Mouse (Mus musculus) hematopoietic stem cell, adult 5-6 weeks (primary cell): ENCODE results near the gene Drc1. TPM values are rescaled to one million over a fixed set of nuclear protein-coding genes. Genes with fewer than 3 reads are reported as not detected.

Source experiments
- ATAC-seq, 2 experiments: fragments of 125-278 bp in 1 of 2; replicated peaks in 1 of 2; 2 replicates each; pipeline ENCODE4 v1.8.0; 2016 to 2017; ENCODE audit warnings: inconsistent platforms in 2 of 2, mild to moderate bottlenecking in 2 of 2, moderate number of reproducible peaks in 2 of 2, low read depth in 1 of 2, moderate TSS enrichment in 1 of 2; ENCODE audit not compliant: low FRiP score in 2 of 2, poor library complexity in 2 of 2, severe bottlenecking in 2 of 2, insufficient read depth in 1 of 2, low TSS enrichment in 1 of 2
- total RNA-seq: library from RNA; stranded (forward); fragments of 172-1452, 232-1000 nt; gene quantifications from 2 replicates; pipeline ENCODE4 v1.2.3, GENCODE M21; 2017

Drc1 gene
- total RNA-seq, 1 experiment from 2014 or later: not detected

DNA sequence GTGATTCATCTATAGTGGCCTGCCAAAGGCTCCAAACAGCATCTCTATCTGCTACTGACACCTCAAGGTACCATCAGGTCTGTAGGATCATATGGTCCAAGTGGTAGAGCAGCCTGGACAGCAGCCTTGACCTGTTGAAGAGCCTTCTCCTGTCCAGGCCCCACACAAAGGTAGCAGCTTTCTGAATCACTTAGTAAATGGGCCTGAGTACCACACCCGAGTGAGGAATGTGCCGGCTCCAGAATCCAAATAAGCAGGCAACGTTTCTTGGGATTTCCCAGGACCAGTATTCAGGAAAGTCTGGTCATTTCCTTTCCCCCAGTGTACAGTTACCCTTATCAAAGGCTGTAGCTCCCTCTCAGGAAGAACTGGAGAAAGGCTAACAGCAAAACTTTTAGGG is 2.2 kb upstream of the Drc1 start:
- ATAC-seq: no peak

GRCm38 (mm10) chr5:30279446-30279845 is 1.7 kb upstream of the Drc1 start:
- no peak for ATAC-seq

DNA sequence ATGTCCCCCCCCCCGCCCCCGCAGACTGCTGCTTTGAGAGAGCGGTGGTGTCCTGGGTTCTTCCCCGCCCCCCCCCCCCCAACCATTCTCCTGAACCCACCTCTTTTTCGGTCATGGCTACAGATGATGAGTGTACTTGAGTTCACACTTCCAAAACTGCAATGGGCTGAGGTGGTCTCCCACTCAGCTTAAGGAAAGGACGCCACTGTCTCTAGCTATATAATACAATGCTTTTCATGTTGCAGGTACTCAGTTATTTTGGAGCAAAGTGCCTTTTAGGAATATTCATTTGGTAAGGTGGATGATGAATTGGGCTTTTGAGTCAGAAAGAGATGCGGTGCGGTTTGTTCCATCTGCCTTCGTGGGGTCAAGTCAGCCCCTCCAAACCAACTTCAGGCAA is 324 bp upstream of the Drc1 start:
- ATAC-seq: no peak

DNA sequence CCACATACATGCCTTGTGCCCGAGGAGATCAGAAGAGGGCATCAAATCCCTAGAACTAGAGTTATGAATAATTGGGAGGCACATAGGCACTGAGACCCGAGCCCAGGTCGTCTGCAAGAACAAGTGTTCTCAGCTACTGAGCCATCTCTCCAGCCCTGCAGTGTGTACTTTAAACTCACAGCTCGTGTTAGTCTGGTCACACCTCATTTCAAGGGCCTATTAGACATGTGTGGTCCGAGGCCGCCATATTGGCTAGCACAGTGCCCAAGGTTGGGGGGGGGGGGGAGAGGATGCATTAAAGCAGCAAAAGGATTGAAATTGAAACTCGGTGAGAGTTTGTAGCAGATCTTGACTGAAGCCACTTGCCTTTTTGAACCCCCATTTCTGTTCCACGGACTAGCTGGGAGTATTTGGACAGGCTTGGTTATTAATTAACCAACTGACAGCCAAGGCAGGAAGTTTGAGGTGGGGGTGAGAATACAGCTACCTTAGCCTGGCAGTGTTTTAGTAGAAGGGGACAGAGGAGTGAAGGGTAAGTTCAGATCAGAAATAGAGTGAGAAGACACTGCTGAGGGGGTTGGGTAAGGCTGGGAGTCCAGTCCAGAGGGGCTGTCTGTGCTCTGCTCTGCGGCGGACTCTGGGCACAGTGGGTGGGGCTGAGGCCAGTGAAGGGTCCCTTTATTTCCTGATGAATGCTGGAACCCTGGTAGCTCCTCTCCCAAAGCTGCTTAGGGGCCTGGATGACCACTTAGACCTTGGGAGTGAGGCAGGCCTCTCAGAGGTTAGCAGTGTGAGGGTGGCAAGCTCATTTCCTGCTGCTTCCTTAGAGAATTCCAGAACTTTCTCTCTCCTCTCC is 5.0 kb downstream of the Drc1 start:
- no peak for ATAC-seq

DNA sequence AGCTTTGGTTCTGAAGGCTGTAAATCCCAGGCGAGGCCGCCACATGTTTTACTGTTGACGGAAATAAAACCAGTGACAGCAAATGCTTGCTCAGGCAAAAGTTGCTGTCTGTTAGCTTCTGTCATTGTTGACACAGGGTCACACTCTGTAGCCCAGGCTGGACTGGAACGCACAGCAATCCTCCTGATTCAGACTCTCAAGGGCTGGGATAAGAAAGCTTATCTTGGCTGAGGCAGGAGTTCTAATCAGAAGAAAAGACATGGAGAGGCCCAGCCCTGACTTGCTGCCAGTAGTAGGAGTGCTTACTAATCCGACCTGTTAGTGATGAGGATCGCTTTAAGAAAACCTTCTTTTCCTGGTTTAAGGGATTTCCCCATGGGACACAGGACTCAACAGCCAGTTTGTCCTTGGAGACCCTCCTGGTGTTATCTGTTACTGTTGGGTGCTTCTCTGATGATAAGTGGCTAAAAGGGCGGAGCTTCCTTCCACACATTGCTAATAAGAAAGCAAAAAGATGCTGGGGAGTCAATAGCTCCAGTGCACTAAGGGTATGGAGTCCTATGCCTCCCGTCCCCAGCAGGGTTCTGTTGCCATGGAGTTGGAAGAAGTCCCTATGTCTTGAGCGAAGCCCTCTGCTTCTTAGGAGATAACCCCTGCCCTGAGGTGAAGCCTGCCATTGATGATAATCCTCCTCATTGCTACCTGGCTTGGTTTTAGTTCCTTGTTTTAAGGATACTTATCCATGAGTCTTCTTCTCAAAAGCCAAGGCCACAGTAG is 6.1 kb downstream of the Drc1 start:
- ATAC-seq: no peak

GRCm38 (mm10) chr5:30340815-30341214 is 59.6 kb downstream of the Drc1 start:
- ATAC-seq: no peak

GRCm38 (mm10) chr5:30341601-30342365 is 60.6 kb downstream of the Drc1 start:
- ATAC-seq: no peak

- no peak for ATAC-seq
These were observed 61.4 kb downstream of the Drc1 start for GRCm38 (mm10) chr5:30342601-30343015.

DNA sequence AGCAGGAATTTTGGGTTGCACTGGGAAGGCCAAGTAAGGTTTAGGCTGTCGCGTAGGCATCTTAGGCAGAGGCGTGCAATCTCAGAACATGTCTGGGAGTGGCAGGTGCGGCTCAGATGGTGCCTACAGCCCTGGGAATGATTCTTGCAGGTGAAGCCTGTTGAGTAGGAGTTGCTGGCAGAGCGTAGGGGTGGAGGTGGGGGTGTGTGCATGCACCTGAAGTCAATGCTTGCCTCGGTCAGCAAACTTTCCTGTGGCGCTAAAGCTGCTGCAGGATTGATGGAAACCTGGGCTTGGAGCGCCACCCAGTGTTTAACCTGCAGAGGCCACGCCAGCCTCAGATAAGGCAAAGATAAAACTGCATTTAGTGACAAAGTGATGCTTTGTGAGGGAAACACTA is 61.9 kb downstream of the Drc1 start:
- peak; percentile 56 to 69; a peak in 3 of 4 replicates for ATAC-seq

GRCm38 (mm10) chr5:30343886-30344285 is 62.7 kb downstream of the Drc1 start:
- no peak for ATAC-seq

GRCm38 (mm10) chr5:30353605-30354004 is 72.4 kb downstream of the Drc1 start:
- no peak for ATAC-seq

DNA sequence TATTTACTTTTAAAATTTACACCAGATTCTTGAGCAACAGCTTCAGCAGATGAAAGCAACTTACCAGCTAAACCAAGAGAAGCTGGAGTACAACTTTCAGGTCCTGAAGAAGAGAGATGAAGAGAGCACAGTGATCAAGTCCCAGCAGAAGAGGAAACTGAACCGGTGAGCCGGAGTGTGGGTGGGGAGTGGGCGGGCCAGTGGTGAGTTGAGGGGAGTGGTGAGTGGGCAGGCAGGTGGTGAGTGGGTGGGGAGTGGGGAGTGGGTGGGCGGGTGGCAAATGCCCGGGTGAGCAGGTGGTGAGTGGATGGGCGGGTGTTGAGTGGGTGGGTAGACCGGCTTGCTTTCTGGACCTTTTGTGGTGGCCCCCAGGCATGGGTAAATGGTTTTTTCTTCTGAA is 73.9 kb downstream of the Drc1 start:
- ATAC-seq: no peak

GRCm38 (mm10) chr5:30355559-30356159 is 74.5 kb downstream of the Drc1 start:
- ATAC-seq: no peak

GRCm38 (mm10) chr5:30356647-30357046 is 75.5 kb downstream of the Drc1 start:
- ATAC-seq: no peak

GRCm38 (mm10) chr5:30358436-30359099 is 77.4 kb downstream of the Drc1 start:
- ATAC-seq: no peak

- ATAC-seq: no peak
These were observed 86.2 kb downstream of the Drc1 start for GRCm38 (mm10) chr5:30367405-30367804.

DNA sequence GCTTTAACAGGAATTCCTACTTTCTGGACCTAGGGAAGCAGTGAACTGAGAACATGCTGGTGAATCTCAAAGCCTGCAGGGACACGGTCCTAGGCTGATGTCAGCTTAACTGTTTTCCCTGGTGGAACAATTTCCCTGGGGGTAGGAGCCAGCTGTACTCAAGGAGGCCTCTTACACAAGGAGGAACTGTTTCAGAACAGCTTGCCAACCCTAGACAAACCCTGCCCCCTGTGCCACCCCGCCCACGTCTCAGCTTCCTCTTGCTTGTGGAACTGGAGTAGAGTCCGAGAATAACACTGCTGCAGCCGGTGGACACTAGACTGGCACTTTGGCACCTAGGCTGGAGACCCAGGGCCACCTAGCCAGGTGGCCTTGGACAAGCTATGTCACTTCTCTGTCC is 88.2 kb downstream of the Drc1 start:
- ATAC-seq: peak; percentile 85 to 95
